Mouse (Mus musculus): ENCODE measurements at regions not wholly inside any gene's neighbourhood (a gene's known extent, or its start where the extent isn't known, plus 50 kb on each side); places are given as distances from the start of the nearest gene placed in this dataset.

DNA sequence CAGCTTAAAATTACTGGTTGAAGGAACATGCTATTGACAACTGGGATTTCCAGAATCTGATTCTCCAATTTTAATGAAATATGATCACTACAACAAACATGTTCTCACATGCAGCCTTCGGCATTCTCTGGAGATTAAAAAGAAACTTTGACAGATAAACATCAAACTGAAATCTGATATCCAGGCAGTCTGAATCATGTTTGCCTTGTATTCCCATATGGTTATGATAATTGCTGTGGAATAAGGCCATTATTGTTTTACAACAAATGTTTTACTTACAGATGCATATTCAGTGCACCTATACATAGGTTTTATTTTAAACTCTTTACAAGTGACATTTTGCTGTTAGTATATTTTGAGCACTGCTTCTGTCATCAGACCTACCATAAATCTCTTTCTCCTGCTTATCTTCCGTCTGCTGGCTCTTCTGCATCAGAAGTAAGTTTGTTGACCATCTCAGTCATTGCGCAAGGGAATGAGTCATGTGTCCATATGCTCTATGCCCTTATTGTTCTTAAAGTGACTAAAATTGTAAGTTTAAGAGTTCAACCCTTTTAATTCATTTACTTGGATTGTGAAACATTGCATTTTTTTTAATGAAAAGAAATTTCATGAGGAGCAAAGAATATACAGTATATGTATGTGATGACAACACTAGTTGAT lies 587.9 kb upstream of the Gje1 start:
- TF ChIP-seq POLR2A (IDR thresholded peaks at IDR 0.05; ENCODE audit: borderline replicate concordance, control insufficient read depth, low read depth, low read length) = no peak
- no peak for TF ChIP-seq CTCF (IDR thresholded peaks at IDR 0.05; ENCODE audit: control insufficient read depth, insufficient read depth, low read length)
